Mouse (Mus musculus): ENCODE results near the gene Itgb2.

The Itgb2 gene

GRCm38 (mm10) chr10:77530140-77530539 is at the start of gene Itgb2:
Gene Itgb2 (plus strand): TSS chr10:77530252.
- DNase-seq, result peak; percentile 77 to 78

- DNase-seq, result no peak
These were observed 48.2 kb upstream of the Itgb2 start for GRCm38 (mm10) chr10:77481814-77482213.

GRCm38 (mm10) chr10:77484205-77484935 is 45.7 kb upstream of the Itgb2 start:
- DNase-seq, result no peak

GRCm38 (mm10) chr10:77485786-77486185 is 44.3 kb upstream of the Itgb2 start:
- DNase-seq, result no peak

- DNase-seq, result no peak
These were observed 41.9 kb upstream of the Itgb2 start for GRCm38 (mm10) chr10:77488168-77488567.

GRCm38 (mm10) chr10:77491585-77491984 is 38.5 kb upstream of the Itgb2 start:
- DNase-seq, result no peak

GRCm38 (mm10) chr10:77492885-77493284 is 37.2 kb upstream of the Itgb2 start:
- no peak for DNase-seq

GRCm38 (mm10) chr10:77497185-77497584 is 32.9 kb upstream of the Itgb2 start:
- DNase-seq, result no peak

- DNase-seq, result no peak
These were observed 31.8 kb upstream of the Itgb2 start for GRCm38 (mm10) chr10:77498254-77498653.

- no peak for DNase-seq
These were observed 29.4 kb upstream of the Itgb2 start for GRCm38 (mm10) chr10:77500636-77501035.

GRCm38 (mm10) chr10:77502967-77503922 is 26.8 kb upstream of the Itgb2 start:
- no peak for DNase-seq

GRCm38 (mm10) chr10:77504143-77504542 is 25.9 kb upstream of the Itgb2 start:
- DNase-seq, result no peak

- DNase-seq, result no peak
These were observed 23.5 kb upstream of the Itgb2 start for GRCm38 (mm10) chr10:77506526-77506925.

- no peak for DNase-seq
These were observed 23.0 kb upstream of the Itgb2 start for GRCm38 (mm10) chr10:77506961-77507577.

- DNase-seq, result no peak
These were observed 22.3 kb upstream of the Itgb2 start for GRCm38 (mm10) chr10:77507779-77508178.

GRCm38 (mm10) chr10:77508744-77509143 is 21.3 kb upstream of the Itgb2 start:
- no peak for DNase-seq

- peak; percentile 83 to 84 for DNase-seq
These were observed 20.5 kb upstream of the Itgb2 start for GRCm38 (mm10) chr10:77509403-77510187.

GRCm38 (mm10) chr10:77510225-77510982 is 19.6 kb upstream of the Itgb2 start:
- no peak for DNase-seq

- DNase-seq, result peak; percentile 94 to 95
These were observed 14.4 kb upstream of the Itgb2 start, which contains the start of gene Fam207a for GRCm38 (mm10) chr10:77515385-77516348. Gene Fam207a (minus strand): TSS chr10:77515785.

- DNase-seq, result no peak
These were observed 13.6 kb upstream of the Itgb2 start for GRCm38 (mm10) chr10:77516379-77516951.

Data from B cell, adult 2 months (primary cell).